Mouse (Mus musculus) midbrain, postnatal 0 days (tissue): Measurements from ENCODE around the gene Npm1. TPM values are rescaled to one million over a fixed set of nuclear protein-coding genes. Genes with fewer than 3 reads are reported as not detected.

Source experiments
- ATAC-seq: fragments of 200-750 bp; cut with Nextera tagmentation; 2 replicates; pipeline ENCODE4 v1.8.0; 2017; ENCODE audit warnings: moderate number of reproducible peaks, mild to moderate bottlenecking, moderate TSS enrichment, moderate library complexity; ENCODE audit not compliant: low FRiP score
- DNase-seq: peaks from one replicate; pipeline ENCODE4 v3.0.0-alpha.2; 2015; ENCODE audit warnings: low spot score
- H3K27ac ChIP-seq: fragments of 300-500 bp; sonication (generic); 2 replicates; pipeline ENCODE4 v1.5.1; 2014; ENCODE audit warnings: low read depth, mild to moderate bottlenecking, low read length, mixed read lengths
- H3K27me3 ChIP-seq: fragments of 300-500 bp; sonication (generic); 2 replicates; pipeline ENCODE4 v1.6.1; 2014; ENCODE audit warnings: low read length, control low read depth, mixed read lengths; ENCODE audit not compliant: insufficient read depth
- H3K36me3 ChIP-seq: fragments of 300-500 bp; sonication (generic); 2 replicates; pipeline ENCODE4 v1.6.1; 2014; ENCODE audit warnings: low read length, control low read depth, mixed read lengths; ENCODE audit not compliant: insufficient read depth
- H3K4me1 ChIP-seq: fragments of 300-500 bp; sonication (generic); 2 replicates; pipeline ENCODE4 v1.6.1; 2014; ENCODE audit warnings: mild to moderate bottlenecking, control low read depth, antibody characterized with exemption, low read length, mixed read lengths; ENCODE audit not compliant: insufficient read depth
- H3K4me2 ChIP-seq: fragments of 300-500 bp; sonication (generic); 2 replicates; pipeline ENCODE4 v1.6.1; 2014; ENCODE audit warnings: low read depth, mild to moderate bottlenecking, low read length, mixed read lengths; ENCODE audit not compliant: poor library complexity, severe bottlenecking
- H3K4me3 ChIP-seq: fragments of 300-500 bp; sonication (generic); 2 replicates; pipeline ENCODE4 v1.5.1; 2014; ENCODE audit warnings: low read depth, mild to moderate bottlenecking, low read length, moderate library complexity
- H3K9ac ChIP-seq: fragments of 300-500 bp; sonication (generic); replicated peaks from 2 replicates; pipeline ENCODE4 v1.6.1; 2014; ENCODE audit warnings: mild to moderate bottlenecking, low read length, moderate library complexity, mixed read lengths; ENCODE audit not compliant: poor library complexity, severe bottlenecking
- H3K9me3 ChIP-seq: fragments of 300-500 bp; sonication (generic); 2 replicates; pipeline ENCODE4 v1.6.1; 2016; ENCODE audit warnings: low read length, control low read depth
- CTCF ChIP-seq: IDR thresholded peaks from 2 replicates; pipeline ENCODE4 v1.5.1; 2016; ENCODE audit warnings: antibody characterized with exemption, mild to moderate bottlenecking
- WGBS: fragments of 180-500 bp; shearing (Covaris S2); extraction: QIAGEN DNeasy Blood & Tissue Kit; methylation state at CpG from one replicate; pipeline ENCODE4 v1.1.7; 2014; 5-methylcytosine and 5-hydroxymethylcytosine counted together
- polyA plus RNA-seq: library from polyadenylated mRNA; unstranded; fragments of >200 nt; fragmentation: Nextera tagmentation; extraction: Ambion mirVana; gene quantifications from 2 replicates; pipeline ENCODE4 v1.2.1, GENCODE M21; 2015
- total RNA-seq: library from RNA; depleted of rRNA; stranded (reverse); fragments of >200 nt; gene quantifications from 2 replicates; pipeline ENCODE4 v1.2.3, GENCODE M21; 2014

Npm1 gene
- total and polyA plus RNA-seq, 2 experiments from 2014 or later = 303 to 334 TPM

GRCm38 (mm10) chr11:33149088-33149436, 13.9 kb downstream of the Npm1 start:
- Histone ChIP-seq H3K9ac (no peak overlapping the region), H3K4me1 (0 out of 2 replicates have a peak, but pooled peaks cover 4% of the 10 kb centered on the region), H3K36me3 (peaks cover 16% of the 10 kb centered on the region), H3K9me3 (no peaks in the 10 kb centered on the region), H3K4me2 (no peak overlapping the region), H3K27me3 (peaks cover 11% of the 10 kb centered on the region; the same call in 1 of the 2 replicates), H3K4me3 (no peak overlapping the region), H3K27ac (no peak overlapping the region)
- DNase-seq = no peak
- TF ChIP-seq CTCF = no peak
- ATAC-seq = no peak
- WGBS = 29% methylated on average over 3 of the region's 3 CpGs

GRCm38 (mm10) chr11:33148338-33149087, 14.5 kb downstream of the Npm1 start:
- Histone ChIP-seq H3K9ac (peak overlapping the region; percentile 68; the same call in 1 of the 2 replicates), H3K27me3 (peaks cover 16% of the 10 kb centered on the region; the same call in 1 of the 2 replicates), H3K36me3 (peaks cover 14% of the 10 kb centered on the region), H3K4me3 (peak overlapping the region; percentile 65), H3K4me2 (peak overlapping the region; percentile 84), H3K9me3 (no peaks in the 10 kb centered on the region), H3K4me1 (0 out of 2 replicates have a peak, but pooled peaks cover 6% of the 10 kb centered on the region), H3K27ac (peak overlapping the region; percentile 63; the same call in 1 of the 2 replicates)
- peak; percentile 73 for ATAC-seq
- peak; percentile 94 for DNase-seq
- peak; percentile 89 for TF ChIP-seq CTCF
- WGBS = 6% methylated on average over 23 of the region's 23 CpGs

- Histone ChIP-seq H3K27ac (peak overlapping the region; percentile 63), H3K4me2 (peak overlapping the region; percentile 84), H3K9ac (peak overlapping the region; percentile 68), H3K9me3 (no peaks in the 10 kb centered on the region), H3K4me1 (0 out of 2 replicates have a peak, but pooled peaks cover 6% of the 10 kb centered on the region), H3K27me3 (peaks cover 16% of the 10 kb centered on the region; the same call in 1 of the 2 replicates), H3K4me3 (peak overlapping the region; percentile 65), H3K36me3 (peaks cover 12% of the 10 kb centered on the region)
- under 1% methylated on average over 49 of the region's 85 CpGs for WGBS
- TF ChIP-seq CTCF = no peak
- ATAC-seq = peak; percentile 60
- peak; percentile 43 for DNase-seq
Measured at GRCm38 (mm10) chr11:33147572-33148337, 15.3 kb downstream of the Npm1 start.

- Histone ChIP-seq H3K27ac (peak within 1 kb of the TSS; percentile 63), H3K9ac (peak within 1 kb of the TSS; percentile 68), H3K36me3 (peaks cover 12% of the 10 kb centered on the region), H3K9me3 (no peaks in the 10 kb centered on the region), H3K4me2 (peak within 1 kb of the TSS; percentile 84), H3K4me1 (0 out of 2 replicates have a peak, but pooled peaks cover 6% of the 10 kb centered on the region), H3K4me3 (peak within 1 kb of the TSS; percentile 65), H3K27me3 (peaks cover 16% of the 10 kb centered on the region; the same call in 1 of the 2 replicates)
- DNase-seq (peak; percentile 50), ATAC-seq (peak; percentile 36)
- WGBS = under 1% methylated on average over 36 of the region's 53 CpGs
- TF ChIP-seq CTCF = 0 out of 2 replicates have a peak, but pooled peaks have one; percentile 5
Measured at GRCm38 (mm10) chr11:33147171-33147571, 15.8 kb downstream of the Npm1 start, which contains the start of gene Fgf18. Gene Fgf18, minus strand, starts transcription at chr11:33147400.

GRCm38 (mm10) chr11:33146651-33147131, 16.3 kb downstream of the Npm1 start:
- H3K27me3 ChIP-seq = peaks cover 16% of the 10 kb centered on the region; the same call in 1 of the 2 replicates
- peak overlapping the region; percentile 65 for H3K4me3 ChIP-seq
- no peak overlapping the region for H3K27ac ChIP-seq
- no peaks in the 10 kb centered on the region for H3K9me3 ChIP-seq
- peak overlapping the region; percentile 84 for H3K4me2 ChIP-seq
- H3K36me3 ChIP-seq = peaks cover 12% of the 10 kb centered on the region
- DNase-seq = peak; percentile 31
- H3K9ac ChIP-seq = peak overlapping the region; percentile 68
- TF ChIP-seq CTCF = no peak
- WGBS = 2% methylated on average over 30 of the region's 30 CpGs
- ATAC-seq = no peak
- H3K4me1 ChIP-seq = 0 out of 2 replicates have a peak, but pooled peaks cover 6% of the 10 kb centered on the region
